Mouse (Mus musculus): ENCODE measurements at regions not wholly inside any gene's neighbourhood (a gene's known extent, or its start where the extent isn't known, plus 50 kb on each side); places are given as distances from the start of the nearest gene placed in this dataset.
A peak's percentile ranks its signal among the peaks of the same experiment; 100 is the strongest.

GRCm38 (mm10) chr13:85570886-85571527, 282.1 kb upstream of the Rasa1 start:
- Histone ChIP-seq H3K9ac (ENCODE audit: low read depth, low read length) (no peak overlapping the region), H3K4me1 (ENCODE audit: control insufficient read depth, insufficient read depth, low read length) (no peaks in the 10 kb centered on the region), H3K4me3 (ENCODE audit: insufficient read depth, low read depth, low read length) (no peak overlapping the region), H3K36me3 (ENCODE audit: control insufficient read depth, insufficient read depth, low read length) (no peaks in the 10 kb centered on the region), H3K27ac (replicated peaks; ENCODE audit: insufficient read depth, low read depth, low read length) (no peak overlapping the region), H3K27me3 (ENCODE audit: control insufficient read depth, insufficient read depth, low read length) (no peaks in the 10 kb centered on the region), H3K79me2 (ENCODE audit: control insufficient read depth, insufficient read depth, low read length) (no peaks in the 10 kb centered on the region)
- no peak for DNase-seq (ENCODE audit: extremely low read depth, low read depth, low spot score)
- 75% methylated on average over 2 of the region's 2 CpGs for WGBS
- TF ChIP-seq CTCF (IDR thresholded peaks at IDR 0.05; ENCODE audit: low read depth, low read length) (no peak), POLR2A (IDR thresholded peaks at IDR 0.05; ENCODE audit: extremely low read depth, insufficient read depth, low read length) (no peak)

- H3K4me1 ChIP-seq (ENCODE audit: control insufficient read depth, insufficient read depth, low read length): no peaks in the 10 kb centered on the region
- no peak overlapping the region for H3K27ac ChIP-seq (replicated peaks; ENCODE audit: insufficient read depth, low read depth, low read length)
- DNase-seq (ENCODE audit: extremely low read depth, low read depth, low spot score): no peak
- H3K4me3 ChIP-seq (ENCODE audit: insufficient read depth, low read depth, low read length): no peak overlapping the region
- no peaks in the 10 kb centered on the region for H3K36me3 ChIP-seq (ENCODE audit: control insufficient read depth, insufficient read depth, low read length)
- no peaks in the 10 kb centered on the region for H3K27me3 ChIP-seq (ENCODE audit: control insufficient read depth, insufficient read depth, low read length)
- H3K79me2 ChIP-seq (ENCODE audit: control insufficient read depth, insufficient read depth, low read length): no peaks in the 10 kb centered on the region
- no peak overlapping the region for H3K9ac ChIP-seq (ENCODE audit: low read depth, low read length)
- WGBS: 68% methylated on average over 2 of the region's 2 CpGs
- no peak for TF ChIP-seq CTCF (IDR thresholded peaks at IDR 0.05; ENCODE audit: low read depth, low read length)
- TF ChIP-seq POLR2A (IDR thresholded peaks at IDR 0.05; ENCODE audit: extremely low read depth, insufficient read depth, low read length): no peak
Observed at GRCm38 (mm10) chr13:85557821-85558220, 268.9 kb upstream of the Rasa1 start.

GRCm38 (mm10) chr13:85556101-85556853, 267.3 kb upstream of the Rasa1 start:
- Histone ChIP-seq H3K27ac (replicated peaks; ENCODE audit: insufficient read depth, low read depth, low read length) (no peak overlapping the region), H3K36me3 (ENCODE audit: control insufficient read depth, insufficient read depth, low read length) (no peaks in the 10 kb centered on the region), H3K4me1 (ENCODE audit: control insufficient read depth, insufficient read depth, low read length) (no peaks in the 10 kb centered on the region), H3K27me3 (ENCODE audit: control insufficient read depth, insufficient read depth, low read length) (no peaks in the 10 kb centered on the region), H3K4me3 (ENCODE audit: insufficient read depth, low read depth, low read length) (no peak overlapping the region), H3K9ac (ENCODE audit: low read depth, low read length) (no peak overlapping the region), H3K79me2 (ENCODE audit: control insufficient read depth, insufficient read depth, low read length) (no peaks in the 10 kb centered on the region)
- DNase-seq (ENCODE audit: extremely low read depth, low read depth, low spot score): peak; percentile 31
- TF ChIP-seq POLR2A (IDR thresholded peaks at IDR 0.05; ENCODE audit: extremely low read depth, insufficient read depth, low read length) (no peak), CTCF (IDR thresholded peaks at IDR 0.05; ENCODE audit: low read depth, low read length) (no peak)
- 8% methylated on average over 5 of the region's 5 CpGs for WGBS

GRCm38 (mm10) chr13:85553072-85553471, 264.1 kb upstream of the Rasa1 start:
- Histone ChIP-seq H3K4me3 (ENCODE audit: insufficient read depth, low read depth, low read length) (no peak overlapping the region), H3K27me3 (ENCODE audit: control insufficient read depth, insufficient read depth, low read length) (no peaks in the 10 kb centered on the region), H3K4me1 (ENCODE audit: control insufficient read depth, insufficient read depth, low read length) (no peaks in the 10 kb centered on the region), H3K9ac (ENCODE audit: low read depth, low read length) (no peak overlapping the region), H3K36me3 (ENCODE audit: control insufficient read depth, insufficient read depth, low read length) (no peaks in the 10 kb centered on the region), H3K79me2 (ENCODE audit: control insufficient read depth, insufficient read depth, low read length) (no peaks in the 10 kb centered on the region), H3K27ac (replicated peaks; ENCODE audit: insufficient read depth, low read depth, low read length) (no peak overlapping the region)
- no peak for TF ChIP-seq POLR2A (IDR thresholded peaks at IDR 0.05; ENCODE audit: extremely low read depth, insufficient read depth, low read length)
- no peak for TF ChIP-seq CTCF (IDR thresholded peaks at IDR 0.05; ENCODE audit: low read depth, low read length)
- DNase-seq (ENCODE audit: extremely low read depth, low read depth, low spot score): peak; percentile 35
- whole genome bisulfite sequencing: 64% methylated on average over 3 of the region's 3 CpGs

GRCm38 (mm10) chr13:85509671-85510070, 220.7 kb upstream of the Rasa1 start:
- no peak for TF ChIP-seq POLR2A (IDR thresholded peaks at IDR 0.05; ENCODE audit: extremely low read depth, insufficient read depth, low read length)
- no peak for TF ChIP-seq CTCF (IDR thresholded peaks at IDR 0.05; ENCODE audit: low read depth, low read length)
- no peak overlapping the region for H3K9ac ChIP-seq (ENCODE audit: low read depth, low read length)
- WGBS: 57% methylated on average over 1 of the region's 1 CpGs

GRCm38 (mm10) chr13:85508552-85508951, 219.6 kb upstream of the Rasa1 start:
- no peak overlapping the region for H3K27ac ChIP-seq (replicated peaks; ENCODE audit: insufficient read depth, low read depth, low read length)
- H3K9ac ChIP-seq (ENCODE audit: low read depth, low read length): no peak overlapping the region
- no peaks in the 10 kb centered on the region for H3K79me2 ChIP-seq (ENCODE audit: control insufficient read depth, insufficient read depth, low read length)
- DNase-seq (ENCODE audit: extremely low read depth, low read depth, low spot score): no peak
- no peaks in the 10 kb centered on the region for H3K36me3 ChIP-seq (ENCODE audit: control insufficient read depth, insufficient read depth, low read length)
- no peak overlapping the region for H3K4me3 ChIP-seq (ENCODE audit: insufficient read depth, low read depth, low read length)
- TF ChIP-seq POLR2A (IDR thresholded peaks at IDR 0.05; ENCODE audit: extremely low read depth, insufficient read depth, low read length) (no peak), CTCF (IDR thresholded peaks at IDR 0.05; ENCODE audit: low read depth, low read length) (no peak)
- H3K4me1 ChIP-seq (ENCODE audit: control insufficient read depth, insufficient read depth, low read length): peaks cover 2% of the 10 kb centered on the region; the same call in 1 of the 2 replicates
- WGBS: 95% methylated on average over 1 of the region's 1 CpGs
- H3K27me3 ChIP-seq (ENCODE audit: control insufficient read depth, insufficient read depth, low read length): no peaks in the 10 kb centered on the region

More at GRCm38 (mm10) chr13:85509671-85510070, 220.7 kb upstream of the Rasa1 start:
- Histone ChIP-seq H3K4me1 (ENCODE audit: control insufficient read depth, insufficient read depth, low read length) (peaks cover 2% of the 10 kb centered on the region; the same call in 1 of the 2 replicates), H3K27ac (replicated peaks; ENCODE audit: insufficient read depth, low read depth, low read length) (no peak overlapping the region), H3K27me3 (ENCODE audit: control insufficient read depth, insufficient read depth, low read length) (no peaks in the 10 kb centered on the region), H3K79me2 (ENCODE audit: control insufficient read depth, insufficient read depth, low read length) (no peaks in the 10 kb centered on the region), H3K4me3 (ENCODE audit: insufficient read depth, low read depth, low read length) (no peak overlapping the region), H3K36me3 (ENCODE audit: control insufficient read depth, insufficient read depth, low read length) (no peaks in the 10 kb centered on the region)
- DNase-seq (ENCODE audit: extremely low read depth, low read depth, low spot score): no peak
